ENCODE assay signal across 14 mouse cellular contexts in the genomic region with DNA sequence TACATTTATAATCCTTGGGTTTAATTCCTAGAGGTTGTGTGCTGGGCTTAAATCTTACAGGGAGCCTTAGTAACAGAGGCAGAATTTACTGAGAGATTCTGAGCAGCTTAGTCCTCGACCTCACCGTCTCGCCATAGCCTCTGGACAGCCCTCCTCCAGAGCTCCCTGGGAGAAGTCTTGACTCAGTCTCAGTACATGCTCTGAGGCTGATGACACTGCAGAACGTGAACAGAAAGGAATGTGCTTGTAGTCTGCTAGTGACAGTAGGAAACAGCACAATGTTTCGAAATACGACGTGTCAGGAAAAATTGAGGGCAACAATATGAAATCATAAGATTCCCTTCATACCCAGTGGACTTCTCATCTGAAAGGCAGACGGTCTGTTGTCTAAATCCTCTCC. TPM values are rescaled to one million over a fixed set of nuclear protein-coding genes. Genes with fewer than 3 reads are reported as not detected.
DNase-seq lines count a peak whose midpoint lies in the region; ATAC-seq lines count a peak whose summit lies in the region.
"Had no signal": no experiment of that assay in that cellular context is flagged by ENCODE, and none has a peak within 500 bp of the region (broad histone marks: within the 10 kb centered on the region; RNA-seq: fewer than 3 reads in every experiment).

No protein-coding gene starts in this region.

- peak overlapping the region; percentile 28 for H3K4me2 ChIP-seq in neural tube, embryonic 13.5 days
- H3K4me2 ChIP-seq: midbrain, embryonic 15.5 days had no signal

- H3K4me1 ChIP-seq in neural tube, embryonic 13.5 days (replicated peaks): peaks cover 12% of the 10 kb centered on the region

- 69% methylated on average over 8 of the region's 8 CpGs for WGBS in neural tube, embryonic 13.5 days

- no peak overlapping the region for H3K27ac ChIP-seq in neural tube, embryonic 13.5 days (replicated peaks)
- H3K27ac ChIP-seq: layer of hippocampus, adult 2 months; liver, embryonic 14.5 days; midbrain, embryonic 15.5 days; stomach, postnatal 0 days had no signal

- DNase-seq in heart, adult 11 months: peak; percentile 96
- DNase-seq in heart, postnatal 25 days (ENCODE audit: low spot score): no peak
- DNase-seq in neural tube, embryonic 10.5 days (ENCODE audit: extremely low spot score, low spot score): no peak
- peak; percentile 34 to 41 for DNase-seq in heart, postnatal 10 days
- peak; percentile 62 for DNase-seq in skeletal muscle tissue, adult 2 months (ENCODE audit: low read depth, low spot score)
- DNase-seq in spleen, postnatal 4 days (ENCODE audit: low spot score in 2 of 2): no peak
- no peak for DNase-seq in urinary bladder, postnatal 14 days (ENCODE audit: low spot score)
- DNase-seq: adrenal gland, adult 8-10 months; right cerebral cortex, postnatal 4 days had no signal

- no peaks in the 10 kb centered on the region for H3K9me3 ChIP-seq in neural tube, embryonic 13.5 days
- H3K9me3 ChIP-seq: midbrain, embryonic 15.5 days had no signal

- no peaks in the 10 kb centered on the region for H3K36me3 ChIP-seq in neural tube, embryonic 13.5 days
- H3K36me3 ChIP-seq: midbrain, embryonic 15.5 days had no signal

- H3K4me3 ChIP-seq in neural tube, embryonic 13.5 days: no peak overlapping the region
- H3K4me3 ChIP-seq: layer of hippocampus, adult 2 months; midbrain, embryonic 15.5 days had no signal

- intact Hi-C loops in heart, postnatal 25 days (cut with DNase I): no loop called here
- intact Hi-C loops in heart, postnatal 10 days (cut with DNase I): no loop called here

- ATAC-seq in neural tube, embryonic 13.5 days (ENCODE audit: low read depth): no peak
- ATAC-seq: midbrain, embryonic 15.5 days had no signal

- H3K9ac ChIP-seq in neural tube, embryonic 13.5 days: no peak overlapping the region
- H3K9ac ChIP-seq: liver, embryonic 14.5 days; midbrain, embryonic 15.5 days had no signal

- H3K27me3 ChIP-seq in neural tube, embryonic 13.5 days: peaks cover 8% of the 10 kb centered on the region; the same call in 1 of the 2 replicates
- H3K27me3 ChIP-seq: midbrain, embryonic 15.5 days had no signal

RNA-seq across cellular contexts. Expression of a gene that starts 3.7 kb away (rescaled TPM):
- 1 to 10 TPM; 3.5 to 6.0 TPM for total RNA-seq in heart, postnatal 25 days (2021)
- polyA plus RNA-seq in neural tube, embryonic 13.5 days (2015; fragmentation: Nextera tagmentation; extraction: Ambion mirVana): 12.8 and 13.0 TPM in 2 replicates
- 1 to 10 TPM; 4.1 to 5.5 TPM for total RNA-seq in heart, postnatal 10 days (2021)

Comparison
In these comparisons a context has a peak if more than half of its experiments do, and no peak if none do; other contexts are left out.
1. DNase-seq: peak in heart, adult 11 months (single experiment), heart, postnatal 10 days (2 of 2) and skeletal muscle tissue, adult 2 months (single experiment); none in heart, postnatal 25 days (single experiment), neural tube, embryonic 10.5 days (single experiment), spleen, postnatal 4 days (0 of 2) and urinary bladder, postnatal 14 days (single experiment).